Mouse (Mus musculus) heart, embryonic 15.5 days (tissue): ENCODE measurements around the gene Hivep3. TPM values are rescaled to one million over a fixed set of nuclear protein-coding genes. Genes with fewer than 3 reads are reported as not detected.

Experiments
- ATAC-seq: fragments of 200-750 bp; cut with Nextera tagmentation; replicated peaks from 2 replicates; pipeline ENCODE4 v1.8.0; 2017; ENCODE audit warnings: low read depth, moderate TSS enrichment; ENCODE audit not compliant: insufficient number of reproducible peaks, insufficient read depth, low FRiP score
- H3K27ac ChIP-seq: fragments of 300-500 bp; sonication (generic); 2 replicates; pipeline ENCODE4 v1.5.1; 2015; ENCODE audit warnings: mild to moderate bottlenecking, inconsistent platforms
- H3K27me3 ChIP-seq: fragments of 300-500 bp; sonication (generic); 2 replicates; pipeline ENCODE4 v1.6.1; 2015; ENCODE audit warnings: inconsistent platforms
- H3K36me3 ChIP-seq: fragments of 300-500 bp; sonication (generic); 2 replicates; pipeline ENCODE4 v1.6.1; 2015; ENCODE audit warnings: mild to moderate bottlenecking, inconsistent platforms
- H3K4me1 ChIP-seq: fragments of 300-500 bp; sonication (generic); replicated peaks from 2 replicates; pipeline ENCODE4 v1.6.1; 2015; ENCODE audit warnings: inconsistent platforms
- H3K4me2 ChIP-seq: fragments of 300-500 bp; sonication (generic); 2 replicates; pipeline ENCODE4 v1.6.1; 2015; ENCODE audit warnings: inconsistent platforms, mild to moderate bottlenecking, moderate library complexity
- H3K4me3 ChIP-seq: fragments of 300-500 bp; sonication (generic); 2 replicates; pipeline ENCODE4 v1.5.1; 2015; ENCODE audit warnings: mild to moderate bottlenecking, inconsistent platforms
- H3K9ac ChIP-seq: fragments of 300-500 bp; sonication (generic); 2 replicates; pipeline ENCODE4 v1.6.1; 2015; ENCODE audit warnings: mild to moderate bottlenecking, inconsistent platforms
- H3K9me3 ChIP-seq: fragments of 300-500 bp; sonication (generic); replicated peaks from 2 replicates; pipeline ENCODE4 v1.6.1; 2016; ENCODE audit warnings: inconsistent platforms
- WGBS: fragments of 180-500 bp; shearing (Covaris S2); methylation state at CpG from one replicate; pipeline ENCODE4 v1.1.7; 2015; ENCODE audit warnings: mixed read lengths; 5-methylcytosine and 5-hydroxymethylcytosine counted together
- polyA plus RNA-seq: library from polyadenylated mRNA; unstranded; fragments of >200 nt; fragmentation: Nextera tagmentation; extraction: Ambion mirVana; gene quantifications from 2 replicates; pipeline ENCODE4 v1.2.1, GENCODE M21; 2015

The Hivep3 gene
- polyA plus RNA-seq, 1 experiment from 2014 or later, result 6.7 TPM

DNA sequence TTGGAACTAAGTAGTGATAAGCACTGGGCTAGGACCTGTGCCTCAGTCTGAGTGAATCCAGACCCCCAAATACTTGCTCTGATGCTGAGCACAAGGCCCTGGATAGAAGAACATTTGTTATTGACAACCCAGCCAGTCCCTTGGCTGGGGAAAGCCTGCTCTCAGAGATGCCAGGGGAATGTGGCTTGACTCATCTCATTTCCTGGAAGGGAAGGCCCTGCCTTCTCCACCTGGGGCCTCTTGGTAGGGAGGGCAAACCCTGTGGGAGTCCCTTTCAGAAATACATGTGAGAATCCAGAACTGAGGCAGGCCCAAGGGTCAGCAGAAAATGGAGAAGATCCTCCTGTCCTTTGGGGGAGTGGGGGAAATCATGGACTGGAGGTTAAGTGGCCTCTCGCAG, 294.1 kb downstream of the Hivep3 start:
- Histone ChIP-seq H3K9ac (no peak overlapping the region), H3K4me3 (no peak overlapping the region), H3K27ac (no peak overlapping the region), H3K4me1 (peaks cover 16% of the 10 kb centered on the region), H3K36me3 (no peaks in the 10 kb centered on the region), H3K9me3 (no peaks in the 10 kb centered on the region), H3K4me2 (no peak overlapping the region), H3K27me3 (peaks cover 27% of the 10 kb centered on the region)
- 86% methylated on average over 1 of the region's 1 CpGs for WGBS
- no peak for ATAC-seq

DNA sequence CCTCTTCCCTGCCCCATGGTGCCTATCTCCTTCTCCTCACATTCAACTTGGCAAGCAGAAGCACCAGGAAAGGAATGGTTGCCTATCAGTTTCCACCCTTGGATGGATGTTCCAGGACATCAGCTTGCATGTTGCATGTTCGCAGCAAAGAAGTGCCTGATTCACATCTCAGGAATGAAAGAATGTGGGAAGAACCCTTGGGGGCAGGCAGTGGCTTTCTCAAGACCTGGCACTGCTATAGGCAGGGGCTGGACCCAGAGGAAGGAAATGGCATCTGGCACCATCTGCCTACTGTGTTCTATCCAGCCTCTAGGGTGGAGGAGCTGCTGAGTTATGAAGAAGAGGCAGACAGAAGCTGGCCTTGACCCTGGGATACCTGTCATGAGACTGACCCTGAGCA, 296.4 kb downstream of the Hivep3 start:
- H3K27ac ChIP-seq, result no peak overlapping the region
- H3K9ac ChIP-seq, result no peak overlapping the region
- H3K4me3 ChIP-seq, result no peak overlapping the region
- H3K9me3 ChIP-seq, result no peaks in the 10 kb centered on the region
- peaks cover 13% of the 10 kb centered on the region for H3K4me1 ChIP-seq
- H3K4me2 ChIP-seq, result no peak overlapping the region
- WGBS, result 85% methylated on average over 1 of the region's 1 CpGs
- no peaks in the 10 kb centered on the region for H3K36me3 ChIP-seq
- peaks cover 34% of the 10 kb centered on the region for H3K27me3 ChIP-seq
- ATAC-seq, result no peak

DNA sequence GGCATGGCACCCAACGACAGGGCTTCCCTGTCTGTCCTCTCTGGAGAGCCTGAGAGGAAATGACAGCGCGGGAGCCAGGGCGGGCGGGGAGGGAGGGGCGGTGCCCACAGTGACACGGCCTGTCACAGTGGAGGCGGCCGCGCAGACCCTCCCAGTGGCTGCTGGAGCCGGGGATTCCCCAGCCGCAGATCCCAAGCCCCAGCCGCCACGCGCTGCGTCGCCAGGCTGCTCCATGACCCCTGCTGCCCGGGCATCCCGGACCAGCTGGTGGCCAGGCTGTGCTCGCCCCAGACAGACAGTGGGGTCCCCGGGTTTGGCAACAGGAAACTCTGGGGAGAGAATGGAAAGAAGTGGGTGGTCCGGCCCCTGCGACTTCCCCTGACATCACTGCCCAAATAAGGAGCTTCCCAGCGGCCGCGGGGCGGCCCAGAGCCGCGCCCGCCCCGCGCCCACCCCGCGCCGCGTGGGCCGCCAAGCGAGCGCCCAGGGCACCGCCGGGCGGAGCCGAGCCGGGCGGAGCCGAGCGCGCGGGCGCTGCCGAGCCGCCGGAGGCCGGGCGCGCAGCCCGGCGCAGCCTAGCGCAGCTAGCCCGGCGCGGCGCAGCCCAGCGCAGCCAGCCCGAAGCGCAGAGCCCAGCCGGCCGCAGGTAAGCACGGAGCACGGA, 298.9 kb downstream of the Hivep3 start:
- peaks cover 47% of the 10 kb centered on the region for H3K27me3 ChIP-seq
- no peaks in the 10 kb centered on the region for H3K9me3 ChIP-seq
- peaks cover 13% of the 10 kb centered on the region for H3K4me1 ChIP-seq
- no peaks in the 10 kb centered on the region for H3K36me3 ChIP-seq
- peak; percentile 82 for ATAC-seq
- peak overlapping the region; percentile 58 for H3K9ac ChIP-seq
- WGBS, result under 1% methylated on average over 59 of the region's 70 CpGs
- 0 out of 2 replicates have a peak overlapping the region, but pooled peaks have one; percentile 25 for H3K27ac ChIP-seq
- peak overlapping the region; percentile 70 for H3K4me3 ChIP-seq
- H3K4me2 ChIP-seq, result peak overlapping the region; percentile 100

DNA sequence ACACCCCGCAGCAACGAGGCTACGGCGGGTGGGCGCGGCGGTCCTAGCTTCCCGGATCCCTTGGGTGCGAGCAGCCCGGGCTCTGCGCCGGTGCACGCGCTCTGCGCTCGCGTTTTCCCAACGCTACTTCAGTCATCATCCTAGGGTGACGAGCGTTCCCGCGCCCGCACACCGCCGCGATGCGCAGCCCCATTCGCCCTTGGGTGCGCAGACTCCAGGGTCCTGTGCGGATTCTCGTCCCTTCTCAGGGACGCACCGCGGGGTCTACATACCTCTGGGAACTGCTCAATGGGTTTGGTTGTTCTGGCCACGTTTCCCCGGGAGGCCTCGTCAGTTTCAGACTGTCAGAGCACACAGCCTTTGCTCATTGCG, 299.4 kb downstream of the Hivep3 start:
- WGBS, result under 1% methylated on average over 38 of the region's 38 CpGs
- H3K9ac ChIP-seq, result peak overlapping the region; percentile 58
- H3K9me3 ChIP-seq, result no peaks in the 10 kb centered on the region
- H3K27me3 ChIP-seq, result peaks cover 49% of the 10 kb centered on the region
- no peak overlapping the region for H3K27ac ChIP-seq
- peak overlapping the region; percentile 70 for H3K4me3 ChIP-seq
- H3K4me1 ChIP-seq, result peaks cover 13% of the 10 kb centered on the region
- H3K36me3 ChIP-seq, result no peaks in the 10 kb centered on the region
- H3K4me2 ChIP-seq, result peak overlapping the region; percentile 100
- peak; percentile 1; the same call in 1 of the 2 replicates for ATAC-seq

DNA sequence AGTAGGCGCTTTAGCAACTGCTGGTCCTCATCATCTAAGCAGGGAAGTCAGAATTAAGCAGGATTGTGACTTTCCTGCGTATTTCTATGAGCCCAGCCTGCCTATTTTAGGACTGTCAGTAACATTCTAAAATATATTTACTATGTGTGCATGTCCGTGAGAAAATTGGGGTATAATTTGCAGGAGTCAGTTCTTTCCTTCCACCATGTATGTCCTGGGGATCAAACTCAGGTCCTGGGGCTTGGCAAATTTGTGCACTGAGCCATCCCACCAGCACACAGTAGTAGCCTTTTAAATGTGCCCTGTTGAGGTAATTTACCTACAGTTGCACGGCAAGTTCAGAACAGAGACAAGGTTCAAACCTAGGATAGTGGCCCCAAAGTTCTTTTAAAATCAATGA, 302.7 kb downstream of the Hivep3 start:
- H3K9ac ChIP-seq, result no peak overlapping the region
- peaks cover 13% of the 10 kb centered on the region for H3K4me1 ChIP-seq
- ATAC-seq, result no peak
- no peaks in the 10 kb centered on the region for H3K9me3 ChIP-seq
- H3K36me3 ChIP-seq, result no peaks in the 10 kb centered on the region
- peaks cover 36% of the 10 kb centered on the region for H3K27me3 ChIP-seq
- WGBS, result 83% methylated on average over 4 of the region's 4 CpGs
- no peak overlapping the region for H3K4me2 ChIP-seq
- H3K4me3 ChIP-seq, result no peak overlapping the region
- no peak overlapping the region for H3K27ac ChIP-seq

DNA sequence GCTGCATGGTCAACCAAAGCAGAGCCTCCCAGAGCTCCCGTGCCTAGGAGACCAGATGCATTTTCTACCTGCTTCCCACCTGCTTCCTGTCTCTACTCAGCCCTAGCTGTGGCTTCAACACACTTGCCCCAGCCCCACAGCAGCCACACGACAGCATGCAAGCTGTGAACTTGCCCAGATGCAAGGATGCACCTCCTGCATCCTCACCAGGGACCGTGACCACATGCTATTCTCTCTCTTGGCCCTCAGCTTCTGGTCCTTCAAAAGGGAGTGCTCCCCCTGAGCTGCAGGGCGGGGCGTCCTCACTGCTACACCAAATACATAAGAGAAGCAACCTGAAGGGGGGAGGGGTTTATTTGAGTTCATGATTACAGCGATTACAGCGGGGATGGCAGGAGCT, 303.4 kb downstream of the Hivep3 start:
- Histone ChIP-seq H3K4me2 (no peak overlapping the region), H3K9ac (no peak overlapping the region), H3K4me3 (no peak overlapping the region), H3K27me3 (peaks cover 36% of the 10 kb centered on the region), H3K27ac (no peak overlapping the region), H3K36me3 (no peaks in the 10 kb centered on the region), H3K4me1 (peaks cover 13% of the 10 kb centered on the region), H3K9me3 (no peaks in the 10 kb centered on the region)
- ATAC-seq, result no peak
- WGBS, result 55% methylated on average over 7 of the region's 7 CpGs

DNA sequence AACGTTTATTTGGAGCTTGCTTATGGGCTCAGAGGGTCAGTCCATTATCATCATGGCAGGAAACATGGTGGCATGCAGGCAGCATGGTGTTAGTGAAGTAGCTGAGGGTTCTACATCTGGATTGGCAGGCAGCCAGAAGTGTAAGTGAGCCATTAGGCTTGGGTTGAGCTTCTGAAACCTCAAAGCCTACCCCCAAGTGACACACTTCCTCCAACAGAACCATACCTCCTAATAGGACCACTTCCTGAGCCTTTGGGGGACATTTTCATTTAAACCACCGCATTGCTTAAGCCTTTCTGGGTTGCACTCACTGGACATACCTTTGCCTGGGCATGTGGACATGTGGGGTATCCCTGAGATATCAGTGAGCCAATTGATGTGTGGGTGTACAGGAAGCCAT, 307.9 kb downstream of the Hivep3 start:
- 78% methylated on average over 2 of the region's 2 CpGs for WGBS
- Histone ChIP-seq H3K27me3 (peaks cover 7% of the 10 kb centered on the region; the same call in 1 of the 2 replicates), H3K4me2 (no peak overlapping the region), H3K36me3 (no peaks in the 10 kb centered on the region), H3K9me3 (no peaks in the 10 kb centered on the region), H3K27ac (no peak overlapping the region), H3K9ac (no peak overlapping the region), H3K4me1 (peaks cover 10% of the 10 kb centered on the region; the same call in 1 of the 2 replicates), H3K4me3 (no peak overlapping the region)
- no peak for ATAC-seq

DNA sequence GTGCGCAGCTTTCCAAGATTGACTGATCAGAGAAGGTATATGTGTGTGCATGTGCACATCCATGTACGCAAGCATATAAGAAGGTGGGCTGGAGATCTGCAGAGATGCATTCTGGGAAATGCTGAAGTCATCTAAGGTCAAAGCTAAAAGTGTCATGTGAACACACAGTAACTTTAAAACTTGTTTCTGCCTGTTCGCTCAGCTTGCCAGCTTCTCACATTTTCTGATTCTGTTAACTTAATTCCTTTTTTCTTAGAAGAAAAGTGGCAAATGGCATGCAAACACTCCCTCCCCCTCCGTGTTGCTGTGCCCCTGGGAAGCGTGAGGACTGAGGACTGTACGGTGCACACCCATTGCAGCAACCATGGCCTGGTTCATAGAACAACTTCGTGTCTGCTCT, 308.9 kb downstream of the Hivep3 start:
- H3K4me1 ChIP-seq, result peaks cover 18% of the 10 kb centered on the region; the same call in 1 of the 2 replicates
- no peaks in the 10 kb centered on the region for H3K36me3 ChIP-seq
- H3K27me3 ChIP-seq, result 0 out of 2 replicates have a peak, but pooled peaks cover 2% of the 10 kb centered on the region
- H3K9ac ChIP-seq, result no peak overlapping the region
- H3K27ac ChIP-seq, result no peak overlapping the region
- H3K9me3 ChIP-seq, result no peaks in the 10 kb centered on the region
- WGBS, result 84% methylated on average over 7 of the region's 7 CpGs
- no peak overlapping the region for H3K4me3 ChIP-seq
- no peak overlapping the region for H3K4me2 ChIP-seq
- no peak for ATAC-seq

GRCm38 (mm10) chr4:120044612-120045011, 311.0 kb downstream of the Hivep3 start:
- ATAC-seq, result no peak
- Histone ChIP-seq H3K36me3 (no peaks in the 10 kb centered on the region), H3K4me1 (peaks cover 18% of the 10 kb centered on the region; the same call in 1 of the 2 replicates), H3K9me3 (no peaks in the 10 kb centered on the region), H3K4me3 (no peak overlapping the region), H3K27me3 (no peaks in the 10 kb centered on the region), H3K9ac (no peak overlapping the region), H3K27ac (no peak overlapping the region), H3K4me2 (no peak overlapping the region)
- 77% methylated on average over 5 of the region's 5 CpGs for WGBS

GRCm38 (mm10) chr4:120045131-120045537, 311.6 kb downstream of the Hivep3 start:
- 55% methylated on average over 5 of the region's 5 CpGs for WGBS

GRCm38 (mm10) chr4:120045871-120046270, 312.3 kb downstream of the Hivep3 start:
- H3K27me3 ChIP-seq, result no peaks in the 10 kb centered on the region
- H3K4me3 ChIP-seq, result no peak overlapping the region
- no peaks in the 10 kb centered on the region for H3K9me3 ChIP-seq
- peaks cover 18% of the 10 kb centered on the region; the same call in 1 of the 2 replicates for H3K4me1 ChIP-seq
- no peak for ATAC-seq
- no peak overlapping the region for H3K27ac ChIP-seq
- no peaks in the 10 kb centered on the region for H3K36me3 ChIP-seq
- 58% methylated on average over 7 of the region's 7 CpGs for WGBS
- H3K4me2 ChIP-seq, result no peak overlapping the region
- no peak overlapping the region for H3K9ac ChIP-seq

More at GRCm38 (mm10) chr4:120045131-120045537, 311.6 kb downstream of the Hivep3 start:
- Histone ChIP-seq H3K27me3 (no peaks in the 10 kb centered on the region), H3K4me3 (no peak overlapping the region), H3K4me2 (no peak overlapping the region), H3K27ac (no peak overlapping the region), H3K9ac (no peak overlapping the region), H3K4me1 (peaks cover 18% of the 10 kb centered on the region; the same call in 1 of the 2 replicates), H3K36me3 (no peaks in the 10 kb centered on the region), H3K9me3 (no peaks in the 10 kb centered on the region)
- no peak for ATAC-seq

DNA sequence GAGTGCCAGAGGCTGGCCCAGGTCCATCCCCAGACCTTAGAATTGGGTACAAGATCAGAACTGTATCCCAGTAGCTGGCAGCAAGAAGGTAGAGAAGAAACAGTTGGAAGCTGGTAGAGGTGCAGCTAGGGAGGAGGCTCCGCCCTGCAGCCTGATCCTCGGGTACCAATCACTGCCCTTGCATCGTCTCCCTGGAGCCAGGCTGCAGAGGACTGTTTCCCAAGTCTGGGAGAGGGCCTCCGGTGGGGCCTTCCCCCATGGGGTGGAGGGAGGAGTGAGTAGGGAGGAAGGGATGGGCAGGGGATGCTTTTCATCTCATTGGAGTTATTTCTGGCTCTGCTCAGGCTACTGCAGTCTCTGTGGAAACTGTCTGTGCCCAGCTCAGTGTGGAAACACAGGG, 313.5 kb downstream of the Hivep3 start:
- H3K36me3 ChIP-seq, result no peaks in the 10 kb centered on the region
- WGBS, result 31% methylated on average over 4 of the region's 4 CpGs
- H3K4me2 ChIP-seq, result no peak overlapping the region
- H3K4me3 ChIP-seq, result no peak overlapping the region
- no peak overlapping the region for H3K27ac ChIP-seq
- no peaks in the 10 kb centered on the region for H3K9me3 ChIP-seq
- H3K27me3 ChIP-seq, result no peaks in the 10 kb centered on the region
- H3K9ac ChIP-seq, result no peak overlapping the region
- H3K4me1 ChIP-seq, result peaks cover 18% of the 10 kb centered on the region; the same call in 1 of the 2 replicates
- 0 out of 2 replicates have a peak, but pooled peaks have one; percentile 21 for ATAC-seq
